Mouse (Mus musculus): ENCODE data around the gene Cap2.
A peak's percentile ranks its signal among the peaks of the same experiment; 100 is the strongest.

Gene Cap2

DNA sequence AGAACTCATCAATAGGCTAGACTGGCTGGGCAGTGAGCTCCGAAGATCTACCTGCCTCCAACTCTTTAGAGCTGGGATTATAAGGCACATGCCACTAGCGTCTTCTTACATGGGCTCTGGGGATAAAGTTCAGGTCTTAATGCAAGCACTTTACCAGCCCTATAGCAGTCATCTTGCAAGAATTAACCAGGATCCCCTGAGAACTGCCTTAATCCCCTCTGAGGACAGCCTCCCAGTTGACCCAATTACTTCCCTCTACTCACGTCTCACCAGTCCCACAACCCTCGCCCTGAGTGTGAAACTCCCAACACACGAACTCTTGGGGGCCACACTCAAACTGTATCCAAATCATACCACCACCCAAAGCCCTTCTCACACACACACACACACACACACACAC, 64.3 kb downstream of the Cap2 start:
- DNase-seq (ENCODE audit: low spot score) = no peak

DNA sequence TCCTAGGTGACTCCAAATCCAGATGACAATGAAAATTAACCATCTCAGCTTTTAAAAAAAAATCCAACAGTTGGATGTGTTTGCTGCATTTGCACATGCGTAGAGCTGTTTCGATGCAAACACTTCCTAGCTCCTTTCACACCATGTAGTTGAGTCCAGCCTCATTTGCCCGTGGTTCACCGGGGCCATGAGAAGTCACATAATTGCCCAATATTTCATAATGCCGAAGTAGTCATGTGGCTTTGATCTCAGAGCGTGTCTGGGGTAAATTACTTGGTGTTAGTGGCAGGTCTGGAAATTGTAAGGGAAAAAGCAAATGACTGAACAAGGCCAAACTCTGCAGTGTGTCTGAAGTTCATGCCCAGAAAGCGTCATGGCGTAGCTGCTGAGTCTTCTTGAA, 67.8 kb downstream of the Cap2 start:
- no peak for DNase-seq (ENCODE audit: low spot score)

- DNase-seq (ENCODE audit: low spot score) = peak; percentile 53
Observed at GRCm38 (mm10) chr13:46571141-46571592, 69.5 kb downstream of the Cap2 start.

DNA sequence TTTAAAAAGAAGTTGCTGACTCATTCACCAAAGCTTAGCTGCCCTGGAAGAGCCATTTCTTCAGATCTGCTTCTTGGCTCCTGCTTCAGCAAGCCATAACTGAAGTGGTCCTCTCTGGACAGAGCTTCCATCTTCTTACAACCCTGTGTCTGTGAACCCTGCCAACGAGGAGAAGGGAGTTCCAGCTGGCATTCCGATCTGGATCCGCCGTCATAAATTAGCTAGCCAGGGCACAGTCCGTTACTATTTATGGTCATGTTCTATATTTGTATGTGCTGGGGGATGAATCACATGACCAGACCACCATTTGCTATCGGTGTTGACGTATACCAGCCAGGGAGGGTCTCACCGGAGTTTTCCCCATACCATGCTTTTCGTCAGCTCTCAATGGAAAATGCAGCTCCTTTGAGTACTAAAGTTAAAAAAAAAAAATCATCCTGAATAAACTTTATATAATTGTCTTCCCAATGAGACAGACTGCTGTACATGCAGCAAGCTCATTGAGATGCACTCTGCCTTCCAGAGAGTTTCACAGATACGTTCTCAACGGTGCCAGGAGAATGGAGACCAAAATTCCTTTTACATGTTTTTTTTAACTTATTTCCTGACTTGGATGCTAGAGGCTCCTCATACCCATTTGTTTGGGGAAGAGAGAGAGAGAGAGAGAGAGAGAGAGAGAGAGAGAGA, 70.5 kb downstream of the Cap2 start:
- peak; percentile 10 for DNase-seq (ENCODE audit: low spot score)

- no peak for DNase-seq (ENCODE audit: low spot score)
Observed at GRCm38 (mm10) chr13:46572648-46573163, 71.1 kb downstream of the Cap2 start.

DNA sequence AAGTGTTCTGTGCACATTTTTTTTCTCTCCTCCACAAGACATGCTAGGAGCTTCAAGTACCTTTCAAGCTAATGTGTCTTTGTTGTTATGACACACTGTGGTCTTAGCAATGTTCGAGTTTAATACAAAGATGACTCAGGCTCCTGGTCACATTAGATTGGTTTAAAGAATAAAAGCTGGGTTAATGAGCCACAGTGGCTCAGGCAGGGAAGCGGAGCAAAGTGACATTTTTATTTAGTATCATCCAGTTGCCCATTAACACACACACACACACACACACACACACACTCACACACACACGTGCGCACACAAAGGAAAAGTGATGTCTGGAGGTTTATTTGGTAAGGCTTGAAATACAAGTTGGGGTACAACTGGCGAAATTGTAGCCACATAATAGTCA, 72.6 kb downstream of the Cap2 start:
- DNase-seq (ENCODE audit: low spot score) = no peak

DNA sequence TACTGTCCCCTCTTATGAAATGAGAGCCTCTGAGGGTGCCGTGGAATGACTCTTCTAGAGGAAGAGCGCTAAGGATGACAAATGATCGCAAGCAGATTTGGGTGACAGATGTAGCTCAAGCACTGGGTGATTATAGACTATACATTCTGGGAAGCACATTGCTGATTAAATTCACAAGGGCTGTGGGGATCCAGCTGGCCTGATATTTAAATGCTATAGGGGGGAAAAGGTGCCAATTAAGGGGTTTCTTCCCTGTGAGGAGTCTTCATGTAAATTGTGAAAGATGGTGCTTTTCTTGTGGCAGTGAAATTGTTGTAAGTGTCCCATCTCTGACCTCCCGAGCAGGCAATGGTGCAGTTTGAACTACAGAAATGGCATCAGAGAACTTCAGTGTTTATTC, 73.1 kb downstream of the Cap2 start:
- no peak for DNase-seq (ENCODE audit: low spot score)

DNA sequence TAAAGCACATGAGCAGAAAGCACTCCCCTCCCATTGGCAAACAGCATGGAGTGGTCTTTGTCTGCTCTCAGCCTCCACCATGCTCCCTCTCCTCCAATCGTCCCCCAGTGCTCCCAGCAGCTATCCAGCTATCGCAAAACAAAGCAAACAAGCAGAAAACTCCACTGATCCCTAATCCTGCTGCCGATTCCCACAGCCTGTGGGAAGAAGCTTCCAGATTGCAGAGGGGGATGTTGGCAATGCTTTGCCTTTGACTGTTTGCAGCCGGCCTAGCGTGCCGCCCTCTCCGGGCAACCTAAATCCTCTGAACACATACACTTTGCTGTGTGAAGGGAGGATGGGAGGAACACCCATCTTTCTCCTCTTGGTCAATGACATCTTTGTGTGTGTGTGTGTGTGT, 83.2 kb downstream of the Cap2 start:
- DNase-seq (ENCODE audit: low spot score) = no peak

GRCm38 (mm10) chr13:46587717-46588289, 86.2 kb downstream of the Cap2 start:
- DNase-seq (ENCODE audit: low spot score) = no peak

GRCm38 (mm10) chr13:46588606-46589005, 87.0 kb downstream of the Cap2 start:
- DNase-seq (ENCODE audit: low spot score) = no peak

- DNase-seq (ENCODE audit: low spot score) = no peak
Observed at GRCm38 (mm10) chr13:46590885-46591284, 89.2 kb downstream of the Cap2 start.

DNA sequence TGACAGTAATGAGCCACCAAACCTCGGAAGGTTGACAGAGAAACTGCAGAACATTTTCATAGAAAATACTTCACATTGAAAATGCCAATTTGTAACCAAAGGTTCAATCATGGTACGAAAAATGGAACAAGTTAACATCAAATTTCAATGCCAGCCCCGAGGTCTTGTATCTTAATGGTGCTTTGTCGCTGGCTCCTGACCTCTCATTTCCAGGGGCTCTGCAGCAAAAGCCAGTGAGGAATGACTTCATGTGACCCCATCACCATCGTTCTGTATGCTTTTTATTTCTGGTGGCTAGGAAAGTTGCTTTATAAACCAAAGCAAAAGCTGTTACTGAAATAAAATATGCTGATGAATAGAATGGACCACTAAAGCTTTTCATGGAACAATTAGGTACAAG, 99.0 kb downstream of the Cap2 start:
- no peak for DNase-seq (ENCODE audit: low spot score)

- DNase-seq (ENCODE audit: low spot score) = no peak
Observed at GRCm38 (mm10) chr13:46601386-46601785, 99.7 kb downstream of the Cap2 start.

- DNase-seq (ENCODE audit: low spot score) = no peak
Observed at GRCm38 (mm10) chr13:46602674-46603073, 101.0 kb downstream of the Cap2 start.

- DNase-seq (ENCODE audit: low spot score) = no peak
Observed at GRCm38 (mm10) chr13:46611033-46611432, 109.4 kb downstream of the Cap2 start.

GRCm38 (mm10) chr13:46613694-46614272, 112.1 kb downstream of the Cap2 start:
- DNase-seq (ENCODE audit: low spot score) = no peak

DNA sequence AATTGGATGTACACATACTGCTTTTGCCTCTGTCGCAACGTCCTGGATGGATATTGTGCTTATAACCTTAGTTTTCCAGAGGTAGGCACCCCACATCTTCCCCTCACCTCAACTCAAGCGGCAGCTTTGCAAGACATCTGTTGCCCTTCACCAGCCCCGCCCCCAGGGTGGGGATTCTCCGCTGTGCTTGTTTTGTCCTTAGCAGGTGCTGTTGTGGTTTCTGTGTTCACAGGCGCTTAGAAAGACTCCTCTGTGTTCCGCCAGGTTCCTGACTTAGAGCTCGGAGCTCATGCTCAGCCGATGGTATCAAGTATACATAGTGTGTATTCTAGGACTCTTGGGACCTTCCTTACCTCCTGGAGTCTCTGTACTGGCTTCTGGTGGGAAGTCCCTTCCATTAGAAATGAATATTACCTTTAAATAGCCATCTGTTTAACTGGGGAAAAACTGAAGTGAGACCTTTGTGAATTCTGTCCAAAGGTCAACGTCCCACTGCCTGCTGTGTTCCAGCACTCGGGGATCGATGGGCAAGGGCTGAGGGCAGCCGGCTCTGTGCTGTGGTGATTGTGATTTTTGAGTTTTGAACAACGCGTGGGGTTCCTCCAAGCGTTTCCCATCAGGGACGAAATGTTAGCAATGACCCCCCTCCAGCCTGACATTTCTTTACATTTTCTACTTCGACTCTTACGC, 115.2 kb downstream of the Cap2 start:
- no peak for DNase-seq (ENCODE audit: low spot score)

- no peak for DNase-seq (ENCODE audit: low spot score)
Observed at GRCm38 (mm10) chr13:46619633-46620032, 118.0 kb downstream of the Cap2 start.

- DNase-seq (ENCODE audit: low spot score) = no peak
Observed at GRCm38 (mm10) chr13:46620964-46621757, 119.5 kb downstream of the Cap2 start.

- DNase-seq (ENCODE audit: low spot score) = no peak
Observed at GRCm38 (mm10) chr13:46626608-46627007, 125.0 kb downstream of the Cap2 start.

GRCm38 (mm10) chr13:46627841-46628240, 126.2 kb downstream of the Cap2 start:
- no peak for DNase-seq (ENCODE audit: low spot score)

GRCm38 (mm10) chr13:46629391-46629790, 127.7 kb downstream of the Cap2 start:
- no peak for DNase-seq (ENCODE audit: low spot score)
